Mouse (Mus musculus) E14TG2a.4 (cell line): ENCODE measurements around the gene Tgfbrap1.

Source experiments
- CTCF ChIP-seq: conservative IDR thresholded peaks from 2 replicates; pipeline ENCODE4 v1.5.1; 2014; ENCODE audit warnings: low read length
- POU5F1 ChIP-seq: IDR thresholded peaks from 2 replicates; pipeline ENCODE4 v1.6.1; 2014; ENCODE audit warnings: low read length, borderline replicate concordance

DNA sequence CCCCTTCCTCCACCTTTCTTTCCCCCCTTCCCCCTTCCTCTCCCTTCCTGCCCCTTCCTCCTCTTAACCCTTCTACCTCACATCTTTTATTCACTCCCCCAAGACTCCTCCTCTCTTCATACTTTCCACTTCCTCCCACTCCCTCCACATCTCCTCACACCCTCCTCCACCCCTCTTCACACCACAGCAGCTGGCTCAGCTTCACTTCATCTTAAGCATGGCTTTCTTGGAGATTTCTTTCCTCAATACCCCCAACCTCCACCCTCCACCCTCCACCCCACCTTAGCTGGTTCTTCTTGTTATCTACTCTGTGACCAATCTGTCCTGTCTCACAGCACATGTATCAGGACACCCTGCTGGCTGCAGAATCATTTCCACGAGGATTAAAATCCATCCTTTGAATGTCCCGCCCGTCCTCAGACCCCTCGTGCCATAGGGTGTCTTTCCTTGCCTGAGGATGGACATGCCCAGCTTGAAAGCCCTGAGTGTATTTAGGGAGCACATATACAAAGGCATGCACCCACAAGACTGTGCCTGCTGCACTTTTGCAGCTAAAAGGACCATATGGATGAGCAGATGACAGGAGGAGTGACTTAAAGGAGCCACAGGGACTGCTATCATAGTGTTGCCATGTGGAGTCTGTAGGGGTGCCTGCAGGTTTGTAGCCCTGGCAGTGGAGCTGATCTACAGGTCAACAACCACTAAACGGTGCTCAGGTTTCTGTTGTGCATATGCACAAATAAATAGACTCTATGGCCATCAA, 32.0 kb upstream of the Tgfbrap1 start:
- no peak for TF ChIP-seq CTCF
- TF ChIP-seq POU5F1 = no peak
